Mouse (Mus musculus) kidney, postnatal 0 days (tissue): ENCODE data around the gene Zfp184. TPM values are rescaled to one million over a fixed set of nuclear protein-coding genes. Genes with fewer than 3 reads are reported as not detected.

ENCODE experiments used
- ATAC-seq: fragments of 200-750 bp; cut with Nextera tagmentation; replicated peaks from 2 replicates; pipeline ENCODE4 v1.8.0; 2017; ENCODE audit warnings: low read depth, moderate number of reproducible peaks, moderate TSS enrichment, moderate library complexity; ENCODE audit not compliant: low FRiP score
- DNase-seq: peaks from one replicate; pipeline ENCODE4 v3.0.0-alpha.2; 2016; ENCODE audit warnings: low spot score
- H3K27ac ChIP-seq: fragments of 300-500 bp; sonication (generic); 2 replicates; pipeline ENCODE4 v1.5.1; 2014; ENCODE audit warnings: mild to moderate bottlenecking
- H3K27me3 ChIP-seq: fragments of 300-500 bp; sonication (generic); 2 replicates; pipeline ENCODE4 v1.6.1; 2014; ENCODE audit warnings: low read length, mixed read lengths; ENCODE audit not compliant: insufficient read depth
- H3K36me3 ChIP-seq: fragments of 300-500 bp; sonication (generic); 2 replicates; pipeline ENCODE4 v1.6.1; 2014; ENCODE audit warnings: low read length, mixed read lengths; ENCODE audit not compliant: insufficient read depth
- H3K4me1 ChIP-seq: fragments of 300-500 bp; sonication (generic); replicated peaks from 2 replicates; pipeline ENCODE4 v1.6.1; 2014; ENCODE audit warnings: antibody characterized with exemption, low read length, mixed read lengths; ENCODE audit not compliant: insufficient read depth
- H3K4me2 ChIP-seq: fragments of 300-500 bp; sonication (generic); 2 replicates; pipeline ENCODE4 v1.6.1; 2014; ENCODE audit warnings: mild to moderate bottlenecking, low read length, moderate library complexity, mixed read lengths
- H3K4me3 ChIP-seq: fragments of 300-500 bp; sonication (generic); replicated peaks from 2 replicates; pipeline ENCODE4 v1.5.1; 2014; ENCODE audit warnings: low read depth, low read length
- H3K9ac ChIP-seq: fragments of 300-500 bp; sonication (generic); 2 replicates; pipeline ENCODE4 v1.6.1; 2014; ENCODE audit warnings: low read depth, low read length
- H3K9me3 ChIP-seq: fragments of 300-500 bp; sonication (generic); replicated peaks from 2 replicates; pipeline ENCODE4 v1.6.1; 2016; ENCODE audit warnings: low read length, inconsistent platforms, mixed read lengths
- CTCF ChIP-seq: IDR thresholded peaks from 2 replicates; pipeline ENCODE4 v1.5.1; 2016; ENCODE audit warnings: antibody characterized with exemption, low read depth, mild to moderate bottlenecking, moderate library complexity
- WGBS: fragments of 180-500 bp; shearing (Covaris S2); extraction: QIAGEN DNeasy Blood & Tissue Kit; methylation state at CpG from one replicate; pipeline ENCODE4 v1.1.7; 2014; 5-methylcytosine and 5-hydroxymethylcytosine counted together
- polyA plus RNA-seq: library from polyadenylated mRNA; unstranded; fragments of >200 nt; fragmentation: Nextera tagmentation; extraction: Ambion mirVana; gene quantifications from 2 replicates; pipeline ENCODE4 v1.2.1, GENCODE M21; 2015

Zfp184 gene
- polyA plus RNA-seq, 1 experiment from 2014 or later: 8.5 TPM

- DNase-seq: no peak
- Histone ChIP-seq H3K27ac (no peak overlapping the region), H3K4me2 (no peak overlapping the region), H3K9ac (no peak overlapping the region), H3K4me3 (no peak overlapping the region), H3K36me3 (no peaks in the 10 kb centered on the region), H3K9me3 (no peaks in the 10 kb centered on the region), H3K27me3 (no peaks in the 10 kb centered on the region), H3K4me1 (no peaks in the 10 kb centered on the region)
- TF ChIP-seq CTCF: no peak
- WGBS: 7% methylated on average over 11 of the region's 11 CpGs
- no peak for ATAC-seq
Observed at GRCm38 (mm10) chr13:21919836-21920431, 25.0 kb upstream of the Zfp184 start.

DNA sequence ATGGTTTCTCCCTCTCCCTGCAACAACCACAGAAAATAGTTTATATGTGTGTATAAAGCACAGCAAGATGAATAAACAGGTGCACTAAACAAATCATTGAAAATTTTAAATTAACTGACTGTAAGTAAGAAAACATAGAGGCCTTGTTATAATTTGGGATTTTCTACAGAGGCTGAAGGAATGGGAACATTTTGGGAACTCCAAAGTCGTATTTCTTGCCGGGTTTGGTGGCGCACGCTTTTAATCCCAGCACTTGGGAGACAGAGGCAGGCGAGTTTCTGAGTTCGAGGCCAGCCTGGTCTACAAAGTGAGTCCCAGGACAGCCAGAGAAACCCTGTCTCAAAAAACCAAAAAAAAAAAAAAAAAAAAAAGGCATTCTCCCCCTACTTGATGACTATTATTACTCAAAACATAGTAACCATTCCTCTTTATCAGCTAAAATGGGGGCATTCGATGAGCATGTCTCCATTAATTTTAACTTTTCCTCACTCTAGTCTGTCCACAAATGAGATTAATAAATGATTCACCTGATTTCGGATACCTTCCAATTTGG, 24.1 kb upstream of the Zfp184 start:
- Histone ChIP-seq H3K4me2 (no peak overlapping the region), H3K27ac (no peak overlapping the region), H3K36me3 (no peaks in the 10 kb centered on the region), H3K9me3 (no peaks in the 10 kb centered on the region), H3K9ac (no peak overlapping the region), H3K27me3 (no peaks in the 10 kb centered on the region), H3K4me3 (no peak overlapping the region), H3K4me1 (no peaks in the 10 kb centered on the region)
- ATAC-seq (no peak), DNase-seq (no peak)
- no peak for TF ChIP-seq CTCF
- 39% methylated on average over 8 of the region's 8 CpGs for WGBS

- H3K27ac ChIP-seq: no peak overlapping the region
- ATAC-seq (no peak), DNase-seq (no peak)
- no peaks in the 10 kb centered on the region for H3K36me3 ChIP-seq
- TF ChIP-seq CTCF: no peak
- no peaks in the 10 kb centered on the region for H3K27me3 ChIP-seq
- H3K9me3 ChIP-seq: no peaks in the 10 kb centered on the region
- H3K9ac ChIP-seq: no peak overlapping the region
- no peak overlapping the region for H3K4me2 ChIP-seq
- H3K4me1 ChIP-seq: no peaks in the 10 kb centered on the region
- H3K4me3 ChIP-seq: no peak overlapping the region
Observed at GRCm38 (mm10) chr13:21923417-21923816, 21.5 kb upstream of the Zfp184 start.

DNA sequence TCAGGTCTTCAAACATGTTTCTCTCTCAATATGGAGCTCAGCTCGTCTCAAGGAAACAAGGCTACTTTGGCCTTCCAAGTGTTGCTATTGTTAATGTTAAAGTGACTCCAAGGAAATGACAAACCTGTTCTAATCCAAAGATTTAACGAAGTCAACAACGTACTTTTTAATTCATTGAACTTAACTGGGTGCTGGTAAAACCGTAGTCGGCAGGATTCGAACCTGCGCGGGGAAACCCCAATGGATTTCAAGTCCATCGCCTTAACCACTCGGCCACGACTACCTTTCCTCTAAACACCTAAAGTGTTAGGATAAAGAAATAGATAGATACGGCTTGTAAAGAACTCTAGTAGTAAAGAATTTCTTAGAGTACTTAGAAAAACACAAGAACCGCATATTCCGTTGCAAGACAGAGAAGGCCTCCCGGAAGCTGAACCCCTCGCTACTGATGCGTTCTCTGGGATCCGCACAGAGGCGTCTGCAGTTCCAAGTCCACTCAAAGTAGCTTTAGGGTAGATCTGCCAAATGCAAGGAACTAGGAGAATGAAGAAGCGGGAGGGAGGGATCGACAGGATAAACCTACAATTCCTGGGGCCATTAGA, 20.1 kb upstream of the Zfp184 start:
- Histone ChIP-seq H3K27ac (no peak overlapping the region), H3K27me3 (no peaks in the 10 kb centered on the region), H3K9me3 (no peaks in the 10 kb centered on the region), H3K9ac (no peak overlapping the region), H3K4me3 (no peak overlapping the region), H3K4me1 (no peaks in the 10 kb centered on the region), H3K4me2 (peak overlapping the region; percentile 24; the same call in 1 of the 2 replicates), H3K36me3 (no peaks in the 10 kb centered on the region)
- 14% methylated on average over 21 of the region's 21 CpGs for WGBS
- DNase-seq (no peak), ATAC-seq (no peak)
- TF ChIP-seq CTCF: no peak

- H3K4me3 ChIP-seq: no peak overlapping the region
- H3K4me1 ChIP-seq: no peaks in the 10 kb centered on the region
- H3K27me3 ChIP-seq: no peaks in the 10 kb centered on the region
- H3K9me3 ChIP-seq: no peaks in the 10 kb centered on the region
- H3K36me3 ChIP-seq: no peaks in the 10 kb centered on the region
- H3K9ac ChIP-seq: no peak overlapping the region
- no peak for TF ChIP-seq CTCF
- no peak for ATAC-seq
- DNase-seq: no peak
- 40% methylated on average over 10 of the region's 10 CpGs for WGBS
- H3K27ac ChIP-seq: no peak overlapping the region
- no peak overlapping the region for H3K4me2 ChIP-seq
Observed at GRCm38 (mm10) chr13:21930981-21931380, 13.9 kb upstream of the Zfp184 start.

DNA sequence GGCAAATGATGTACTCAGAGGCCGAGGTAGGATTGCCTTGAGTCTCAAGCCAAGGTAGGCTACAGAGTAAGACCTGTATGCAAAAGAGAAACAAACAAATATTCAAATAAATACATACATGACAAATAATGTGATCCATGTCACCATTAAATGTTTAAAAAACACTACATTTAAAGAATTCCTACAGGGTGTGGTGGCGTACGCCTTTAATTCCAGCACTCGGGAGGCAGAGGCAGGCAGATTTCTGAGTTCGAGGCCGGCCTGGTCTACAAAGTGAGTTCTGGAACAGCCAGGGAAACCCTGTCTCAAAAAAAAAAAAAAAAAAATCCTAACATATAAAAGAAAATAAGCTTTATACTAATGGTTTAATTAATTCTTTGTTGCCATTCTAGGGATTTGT, 13.2 kb upstream of the Zfp184 start:
- H3K27ac ChIP-seq: no peak overlapping the region
- no peaks in the 10 kb centered on the region for H3K27me3 ChIP-seq
- no peak overlapping the region for H3K9ac ChIP-seq
- DNase-seq (no peak), ATAC-seq (no peak)
- no peaks in the 10 kb centered on the region for H3K36me3 ChIP-seq
- H3K4me2 ChIP-seq: no peak overlapping the region
- no peaks in the 10 kb centered on the region for H3K4me1 ChIP-seq
- no peak for TF ChIP-seq CTCF
- no peak overlapping the region for H3K4me3 ChIP-seq
- H3K9me3 ChIP-seq: no peaks in the 10 kb centered on the region
- WGBS: 69% methylated on average over 6 of the region's 6 CpGs
